Mouse (Mus musculus): Measurements from ENCODE around the gene Whrn.

Gene Whrn

DNA sequence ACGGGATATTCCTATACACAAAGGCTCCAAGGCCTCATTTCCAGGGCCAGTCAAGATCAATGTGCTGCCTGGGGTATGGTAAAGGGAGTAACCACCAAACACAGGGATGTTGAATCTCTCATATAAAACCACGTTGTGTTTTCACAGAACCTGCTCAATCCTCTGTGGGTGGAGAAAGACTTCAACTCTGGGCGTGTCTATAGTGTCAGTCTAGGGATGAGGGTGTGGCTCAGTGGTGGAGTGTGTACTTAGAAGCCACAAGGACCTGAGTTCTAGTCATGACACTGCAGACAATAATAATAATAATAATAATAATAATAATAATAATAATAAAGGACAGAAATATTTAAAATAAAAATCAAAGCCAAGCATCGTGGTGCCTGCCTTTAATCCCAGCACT is 111.5 kb downstream of the Whrn start:
- no peak for DNase-seq (ENCODE audit: low read depth, low spot score)

DNA sequence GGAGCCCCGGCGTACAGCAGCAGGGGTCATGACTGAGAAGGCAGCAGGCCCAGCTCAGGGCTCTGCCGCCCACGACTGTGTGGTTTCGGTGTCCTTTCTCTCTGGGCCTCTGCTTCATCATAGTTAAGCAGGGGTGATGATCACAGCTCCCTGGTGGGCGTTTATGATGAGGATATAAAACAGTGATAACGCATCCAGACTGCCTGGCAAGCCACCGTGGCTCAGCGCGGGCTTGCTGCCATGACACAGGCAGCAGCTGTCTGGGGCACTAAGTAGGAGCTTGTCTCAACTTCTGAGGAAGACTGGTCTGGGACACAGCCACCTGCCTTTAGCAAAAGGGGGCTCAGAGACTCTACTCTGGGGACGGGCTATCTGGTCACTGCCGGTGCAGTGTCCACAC is 112.3 kb downstream of the Whrn start:
- no peak for DNase-seq (ENCODE audit: low read depth, low spot score)

DNA sequence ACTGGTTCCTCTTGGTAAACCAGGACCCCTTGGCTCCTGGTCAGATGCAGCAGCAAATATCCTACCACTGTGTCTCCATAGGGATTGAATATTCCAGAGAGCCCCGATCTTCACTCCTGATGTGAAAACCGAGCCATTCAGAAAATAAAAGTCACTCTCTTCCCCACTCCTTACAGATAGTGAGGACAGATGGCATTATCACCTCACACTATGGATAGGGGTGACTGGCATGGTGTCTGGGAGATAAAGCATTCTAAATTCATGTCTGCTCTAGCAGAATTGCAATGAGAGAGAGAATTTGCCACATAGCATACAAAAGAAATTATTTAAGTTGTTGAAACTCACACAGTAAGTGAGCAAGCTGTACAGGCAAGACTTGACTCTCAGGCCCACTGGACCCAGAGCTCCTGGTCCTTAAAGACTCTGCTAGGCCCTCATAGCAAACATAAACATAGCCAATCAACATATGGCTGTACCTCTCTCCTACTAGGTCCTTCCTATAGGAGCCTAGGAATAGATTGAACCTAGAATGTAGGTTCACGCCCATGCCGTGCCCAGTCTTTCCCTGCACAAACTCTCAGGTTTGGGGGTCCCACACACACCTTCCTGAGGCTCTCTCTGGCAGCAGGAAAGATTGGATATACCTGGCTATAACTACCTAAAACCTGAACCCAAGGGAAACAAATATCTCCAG is 113.0 kb downstream of the Whrn start:
- no peak for DNase-seq (ENCODE audit: low read depth, low spot score)

DNA sequence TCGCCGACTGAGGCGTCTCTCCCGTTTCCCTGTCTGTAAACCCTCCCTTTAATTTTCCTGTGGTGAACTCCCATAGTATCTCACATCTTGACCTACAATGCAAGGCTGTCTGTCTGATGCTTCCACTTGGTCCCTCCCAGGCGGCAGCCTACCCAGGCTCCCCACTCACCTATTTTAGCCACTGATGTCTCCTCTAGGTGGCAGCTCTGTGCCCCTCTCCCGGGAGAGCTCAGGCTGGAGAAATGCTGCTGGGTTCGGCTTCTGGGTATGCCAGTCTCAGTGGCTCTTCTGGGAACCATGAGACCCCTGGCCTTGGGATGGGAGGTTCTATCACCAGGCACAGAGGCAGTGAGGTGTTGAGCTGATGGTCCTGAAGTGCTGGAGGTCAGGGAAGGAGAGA is 118.3 kb downstream of the Whrn start:
- no peak for DNase-seq (ENCODE audit: low read depth, low spot score)

DNA sequence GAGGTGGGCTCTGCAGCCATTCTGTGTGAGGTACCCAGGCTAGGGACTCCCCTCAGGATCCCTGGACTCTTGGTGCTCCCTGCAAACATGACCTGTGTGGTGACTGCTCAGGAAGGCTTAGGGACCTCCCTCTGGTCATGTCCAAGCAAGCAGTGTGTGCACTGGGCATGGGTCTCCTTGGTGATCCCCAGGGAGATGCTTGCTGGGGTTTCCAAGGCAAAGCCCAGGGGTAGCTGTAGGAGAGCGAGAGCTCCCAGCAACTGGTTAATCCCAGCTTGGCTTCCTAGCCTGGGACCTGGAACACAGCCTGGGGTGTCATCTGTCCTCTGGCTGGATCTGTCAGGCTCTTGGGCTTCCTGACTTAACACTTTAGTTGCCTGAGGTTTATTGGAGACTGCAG is 120.4 kb downstream of the Whrn start:
- DNase-seq (ENCODE audit: low read depth, low spot score): no peak

DNA sequence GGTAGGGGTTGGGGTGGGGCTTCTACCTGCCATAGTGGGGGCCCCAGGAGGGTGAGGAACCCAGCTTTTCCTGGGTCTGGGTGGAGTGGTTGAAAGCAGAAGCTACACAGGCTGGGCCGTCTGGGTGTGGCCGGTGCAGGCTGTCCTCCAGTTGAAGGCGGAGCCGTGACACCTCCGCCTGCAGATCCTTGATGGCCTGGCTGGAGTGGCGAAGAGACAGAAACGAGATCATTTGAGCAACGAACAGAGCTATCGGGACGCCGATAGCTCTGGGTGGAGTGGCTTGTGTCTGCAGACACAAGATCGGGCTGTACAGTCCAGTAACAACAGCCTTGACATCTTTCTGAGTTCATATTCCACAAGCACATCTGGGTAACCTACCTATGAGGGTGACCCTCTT is 121.5 kb downstream of the Whrn start:
- DNase-seq (ENCODE audit: low read depth, low spot score): no peak

DNA sequence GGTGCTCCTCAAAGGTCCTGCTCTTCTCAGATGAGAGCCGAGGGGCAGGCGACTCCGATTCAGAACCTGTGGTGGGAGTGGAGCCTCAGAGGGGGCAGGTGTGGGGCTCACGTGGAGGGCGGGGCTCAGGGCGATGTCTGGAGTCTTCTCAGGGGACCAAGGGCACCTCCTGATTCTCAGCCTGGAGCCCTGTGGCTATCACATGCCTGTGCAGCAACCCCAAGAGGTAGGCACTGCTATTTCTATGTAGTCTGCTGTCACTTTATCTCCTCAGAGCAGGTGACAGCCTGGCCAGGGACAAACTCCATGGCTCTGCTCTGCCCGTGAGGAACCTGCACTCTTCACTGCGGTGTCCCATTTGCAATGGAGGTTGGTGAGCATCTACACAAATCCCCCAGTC is 122.4 kb downstream of the Whrn start:
- no peak for DNase-seq (ENCODE audit: low read depth, low spot score)

DNA sequence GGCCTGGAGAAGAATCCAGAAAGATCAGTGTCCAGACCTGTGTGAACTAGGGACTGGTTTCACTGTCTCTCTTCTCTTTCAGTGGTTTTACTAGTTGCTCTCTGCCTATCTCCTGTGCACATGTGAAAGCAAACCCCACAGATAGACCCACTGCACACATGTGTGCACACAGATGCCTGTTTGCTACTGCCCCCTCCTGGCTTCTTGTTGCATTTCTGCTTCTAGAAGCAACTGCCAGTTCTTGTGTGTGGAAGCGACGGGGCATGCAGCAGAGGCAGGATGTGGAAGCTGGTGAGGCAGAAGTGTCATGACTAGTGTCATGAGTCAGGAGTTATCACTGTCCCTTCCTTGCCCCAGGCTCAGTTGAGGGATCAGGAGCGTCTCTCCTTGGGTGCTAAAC is 123.9 kb downstream of the Whrn start:
- DNase-seq (ENCODE audit: low read depth, low spot score): peak; percentile 80

DNA sequence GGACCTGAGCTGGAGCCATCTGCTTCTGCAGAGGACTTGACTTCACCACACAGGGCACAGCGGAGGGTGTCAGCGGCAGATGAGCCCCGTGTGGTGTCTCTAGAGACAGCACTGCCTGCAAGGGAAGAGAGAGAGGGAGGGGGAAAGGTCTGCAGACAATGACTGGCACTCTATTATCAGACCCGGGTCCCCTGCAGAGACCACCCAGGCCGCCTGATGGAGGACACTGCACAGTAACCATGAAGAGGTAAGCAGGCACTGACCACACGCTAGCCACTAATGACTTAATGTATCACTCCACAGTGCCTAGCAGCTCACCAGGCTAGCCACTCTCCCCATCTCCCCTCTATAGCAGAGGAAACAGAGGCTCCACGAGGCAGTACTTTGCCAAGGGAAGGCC is 124.9 kb downstream of the Whrn start:
- DNase-seq (ENCODE audit: low read depth, low spot score): no peak

DNA sequence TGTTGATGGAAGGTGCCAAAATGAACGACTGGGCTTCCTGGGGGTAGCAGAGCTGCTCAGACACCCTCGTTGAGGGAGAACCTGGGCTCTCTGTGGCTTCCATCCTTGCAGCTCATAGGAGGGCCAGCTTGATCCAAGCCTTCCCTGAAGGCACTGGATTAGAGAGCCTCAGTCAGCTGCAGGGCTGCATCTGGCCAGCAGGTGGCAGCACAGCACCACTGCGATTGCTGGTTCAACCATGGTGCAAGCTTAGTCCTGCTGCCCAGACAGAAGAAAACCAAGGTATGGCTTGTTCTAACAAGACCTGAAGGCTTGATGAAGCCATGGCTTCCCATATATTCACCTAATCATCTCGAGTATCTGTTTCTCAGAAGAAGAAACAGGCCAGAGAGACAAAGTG is 127.2 kb downstream of the Whrn start:
- DNase-seq (ENCODE audit: low read depth, low spot score): peak; percentile 72

All from A20 (cell line).